Mouse (Mus musculus) kidney, adult 2 months (tissue): ENCODE measurements around the gene Col5a1. TPM values are rescaled to one million over a fixed set of nuclear protein-coding genes. Genes with fewer than 3 reads are reported as not detected.

Source experiments
- DNase-seq: peaks from one replicate; pipeline ENCODE4 v3.0.0; 2021
- H3K27ac ChIP-seq: fragments of 200-500 bp; 2 replicates; pipeline ENCODE4 v1.5.1; 2012; ENCODE audit warnings: low read depth, low read length, control low read depth, inconsistent platforms; ENCODE audit not compliant: insufficient read depth
- H3K27me3 ChIP-seq: fragments of 200-500 bp; replicated peaks from 2 replicates; pipeline ENCODE4 v1.6.1; 2012; ENCODE audit warnings: mild to moderate bottlenecking, moderate library complexity, low read length, inconsistent platforms; ENCODE audit not compliant: control insufficient read depth, insufficient read depth
- H3K36me3 ChIP-seq: fragments of 200-500 bp; 2 replicates; pipeline ENCODE4 v1.6.1; 2012; ENCODE audit warnings: mild to moderate bottlenecking, moderate library complexity, low read length, inconsistent platforms; ENCODE audit not compliant: control insufficient read depth, insufficient read depth
- H3K4me1 ChIP-seq: fragments of 200-500 bp; 2 replicates; pipeline ENCODE4 v1.6.1; 2011; ENCODE audit warnings: low read length; ENCODE audit not compliant: control insufficient read depth, insufficient read depth
- H3K4me3 ChIP-seq: fragments of 200-500 bp; 2 replicates; pipeline ENCODE4 v1.5.1; 2011; ENCODE audit warnings: mild to moderate bottlenecking, low read depth, low read length, control low read depth; ENCODE audit not compliant: insufficient read depth
- CTCF ChIP-seq: fragments of 200-500 bp; conservative IDR thresholded peaks from 2 replicates; pipeline ENCODE4 v1.5.1; 2011; ENCODE audit warnings: low read depth, mild to moderate bottlenecking, control low read depth, low read length, moderate library complexity, mixed read lengths; ENCODE audit not compliant: insufficient read depth, insufficient read length
- POLR2A ChIP-seq: fragments of 200-500 bp; IDR thresholded peaks from one replicate; pipeline ENCODE4 v1.6.1; 2011; ENCODE audit warnings: low read depth, low read length, control low read depth
- WGBS: fragments of 180-500 bp; shearing (Covaris S2); methylation state at CpG from one replicate; pipeline ENCODE4 v1.1.7; 2018; 5-methylcytosine and 5-hydroxymethylcytosine counted together
- polyA plus RNA-seq: library from polyadenylated mRNA; depleted of rRNA; stranded (reverse); fragments of >200 nt; gene quantifications from 2 replicates; pipeline ENCODE4 v1.2.3, GENCODE M21; 2012; rRNA removed

Col5a1 gene
- polyA plus RNA-seq, result 7.5 and 8.1 TPM in 2 replicates

- 1% methylated on average over 45 of the region's 45 CpGs for WGBS
- H3K4me3 ChIP-seq, result peak within 1 kb of the TSS; percentile 56
- TF ChIP-seq POLR2A (no peak), CTCF (no peak)
- H3K4me1 ChIP-seq, result no peaks in the 10 kb centered on the region
- DNase-seq, result peak; percentile 76
- no peaks in the 10 kb centered on the region for H3K36me3 ChIP-seq
- H3K27me3 ChIP-seq, result no peaks in the 10 kb centered on the region
- H3K27ac ChIP-seq, result no peak within 1 kb of the TSS
Observed at GRCm38 (mm10) chr2:27886148-27886551, at the start of gene Col5a1. Gene Col5a1 (plus strand): TSS chr2:27886425.

- Histone ChIP-seq H3K27me3 (no peaks in the 10 kb centered on the region), H3K4me3 (no peak overlapping the region), H3K36me3 (no peaks in the 10 kb centered on the region), H3K4me1 (no peaks in the 10 kb centered on the region), H3K27ac (no peak overlapping the region)
- no peak for DNase-seq
- 86% methylated on average over 9 of the region's 9 CpGs for WGBS
- TF ChIP-seq POLR2A (no peak), CTCF (no peak)
Observed at GRCm38 (mm10) chr2:27838112-27838511, 48.1 kb upstream of the Col5a1 start.

- Histone ChIP-seq H3K27me3 (no peaks in the 10 kb centered on the region), H3K4me3 (no peak overlapping the region), H3K36me3 (no peaks in the 10 kb centered on the region), H3K27ac (no peak overlapping the region), H3K4me1 (no peaks in the 10 kb centered on the region)
- no peak for DNase-seq
- 69% methylated on average over 3 of the region's 3 CpGs for WGBS
- TF ChIP-seq POLR2A (no peak), CTCF (no peak)
Observed at GRCm38 (mm10) chr2:27840890-27841289, 45.3 kb upstream of the Col5a1 start.

- H3K27ac ChIP-seq, result no peak overlapping the region
- WGBS, result 57% methylated on average over 13 of the region's 13 CpGs
- no peaks in the 10 kb centered on the region for H3K27me3 ChIP-seq
- TF ChIP-seq CTCF (no peak), POLR2A (no peak)
- no peak for DNase-seq
- H3K36me3 ChIP-seq, result no peaks in the 10 kb centered on the region
- H3K4me3 ChIP-seq, result no peak overlapping the region
- no peaks in the 10 kb centered on the region for H3K4me1 ChIP-seq
Observed at GRCm38 (mm10) chr2:27842893-27843292, 43.3 kb upstream of the Col5a1 start.

- Histone ChIP-seq H3K4me1 (no peaks in the 10 kb centered on the region), H3K4me3 (no peak overlapping the region), H3K27ac (no peak overlapping the region), H3K36me3 (no peaks in the 10 kb centered on the region), H3K27me3 (no peaks in the 10 kb centered on the region)
- 83% methylated on average over 4 of the region's 4 CpGs for WGBS
- TF ChIP-seq CTCF, result no peak
- TF ChIP-seq POLR2A, result no peak
- no peak for DNase-seq
Observed at GRCm38 (mm10) chr2:27844885-27845284, 41.3 kb upstream of the Col5a1 start.

GRCm38 (mm10) chr2:27847001-27847400 is 39.2 kb upstream of the Col5a1 start:
- no peaks in the 10 kb centered on the region for H3K27me3 ChIP-seq
- DNase-seq, result peak; percentile 67
- no peaks in the 10 kb centered on the region for H3K4me1 ChIP-seq
- no peak overlapping the region for H3K27ac ChIP-seq
- TF ChIP-seq POLR2A, result no peak
- no peak for TF ChIP-seq CTCF
- 47% methylated on average over 5 of the region's 5 CpGs for WGBS
- H3K4me3 ChIP-seq, result no peak overlapping the region
- H3K36me3 ChIP-seq, result no peaks in the 10 kb centered on the region

GRCm38 (mm10) chr2:27847851-27848435 is 38.3 kb upstream of the Col5a1 start:
- 73% methylated on average over 7 of the region's 7 CpGs for WGBS

More at GRCm38 (mm10) chr2:27847851-27848435, 38.3 kb upstream of the Col5a1 start:
- Histone ChIP-seq H3K27ac (no peak overlapping the region), H3K4me1 (no peaks in the 10 kb centered on the region), H3K27me3 (no peaks in the 10 kb centered on the region), H3K4me3 (no peak overlapping the region), H3K36me3 (no peaks in the 10 kb centered on the region)
- TF ChIP-seq POLR2A (no peak), CTCF (no peak)
- DNase-seq, result no peak
